Mouse (Mus musculus) kidney, postnatal 0 days (tissue): ENCODE results near the gene C8b. TPM values are rescaled to one million over a fixed set of nuclear protein-coding genes. Genes with fewer than 3 reads are reported as not detected.

ENCODE experiments used
- ATAC-seq: fragments of 200-750 bp; cut with Nextera tagmentation; replicated peaks from 2 replicates; pipeline ENCODE4 v1.8.0; 2017; ENCODE audit warnings: low read depth, moderate number of reproducible peaks, moderate TSS enrichment, moderate library complexity; ENCODE audit not compliant: low FRiP score
- DNase-seq: peaks from one replicate; pipeline ENCODE4 v3.0.0-alpha.2; 2016; ENCODE audit warnings: low spot score
- H3K27ac ChIP-seq: fragments of 300-500 bp; sonication (generic); 2 replicates; pipeline ENCODE4 v1.5.1; 2014; ENCODE audit warnings: mild to moderate bottlenecking
- H3K27me3 ChIP-seq: fragments of 300-500 bp; sonication (generic); 2 replicates; pipeline ENCODE4 v1.6.1; 2014; ENCODE audit warnings: low read length, mixed read lengths; ENCODE audit not compliant: insufficient read depth
- H3K36me3 ChIP-seq: fragments of 300-500 bp; sonication (generic); 2 replicates; pipeline ENCODE4 v1.6.1; 2014; ENCODE audit warnings: low read length, mixed read lengths; ENCODE audit not compliant: insufficient read depth
- H3K4me1 ChIP-seq: fragments of 300-500 bp; sonication (generic); replicated peaks from 2 replicates; pipeline ENCODE4 v1.6.1; 2014; ENCODE audit warnings: antibody characterized with exemption, low read length, mixed read lengths; ENCODE audit not compliant: insufficient read depth
- H3K4me2 ChIP-seq: fragments of 300-500 bp; sonication (generic); 2 replicates; pipeline ENCODE4 v1.6.1; 2014; ENCODE audit warnings: mild to moderate bottlenecking, low read length, moderate library complexity, mixed read lengths
- H3K4me3 ChIP-seq: fragments of 300-500 bp; sonication (generic); replicated peaks from 2 replicates; pipeline ENCODE4 v1.5.1; 2014; ENCODE audit warnings: low read depth, low read length
- H3K9ac ChIP-seq: fragments of 300-500 bp; sonication (generic); 2 replicates; pipeline ENCODE4 v1.6.1; 2014; ENCODE audit warnings: low read depth, low read length
- H3K9me3 ChIP-seq: fragments of 300-500 bp; sonication (generic); replicated peaks from 2 replicates; pipeline ENCODE4 v1.6.1; 2016; ENCODE audit warnings: low read length, inconsistent platforms, mixed read lengths
- CTCF ChIP-seq: IDR thresholded peaks from 2 replicates; pipeline ENCODE4 v1.5.1; 2016; ENCODE audit warnings: antibody characterized with exemption, low read depth, mild to moderate bottlenecking, moderate library complexity
- WGBS: fragments of 180-500 bp; shearing (Covaris S2); extraction: QIAGEN DNeasy Blood & Tissue Kit; methylation state at CpG from one replicate; pipeline ENCODE4 v1.1.7; 2014; 5-methylcytosine and 5-hydroxymethylcytosine counted together
- polyA plus RNA-seq: library from polyadenylated mRNA; unstranded; fragments of >200 nt; fragmentation: Nextera tagmentation; extraction: Ambion mirVana; gene quantifications from 2 replicates; pipeline ENCODE4 v1.2.1, GENCODE M21; 2015

The C8b gene
- polyA plus RNA-seq, 1 experiment from 2014 or later: not detected

GRCm38 (mm10) chr4:104838342-104838741 lies 72.2 kb downstream of the C8b start:
- no peak for TF ChIP-seq CTCF
- DNase-seq: no peak
- no peaks in the 10 kb centered on the region for H3K27me3 ChIP-seq
- 70% methylated on average over 2 of the region's 2 CpGs for WGBS
- no peak overlapping the region for H3K4me2 ChIP-seq
- H3K4me1 ChIP-seq: no peaks in the 10 kb centered on the region
- no peaks in the 10 kb centered on the region for H3K9me3 ChIP-seq
- H3K27ac ChIP-seq: no peak overlapping the region
- no peak overlapping the region for H3K4me3 ChIP-seq
- no peak overlapping the region for H3K9ac ChIP-seq
- no peaks in the 10 kb centered on the region for H3K36me3 ChIP-seq
- ATAC-seq: no peak

- WGBS: 78% methylated on average over 5 of the region's 5 CpGs
- TF ChIP-seq CTCF: no peak
- no peak overlapping the region for H3K4me2 ChIP-seq
- ATAC-seq (no peak), DNase-seq (no peak)
- H3K4me3 ChIP-seq: no peak overlapping the region
- H3K4me1 ChIP-seq: no peaks in the 10 kb centered on the region
- H3K27ac ChIP-seq: no peak overlapping the region
- no peak overlapping the region for H3K9ac ChIP-seq
- no peaks in the 10 kb centered on the region for H3K36me3 ChIP-seq
- H3K9me3 ChIP-seq: no peaks in the 10 kb centered on the region
- no peaks in the 10 kb centered on the region for H3K27me3 ChIP-seq
Observed at GRCm38 (mm10) chr4:104842204-104842603, 76.1 kb downstream of the C8b start.

- Histone ChIP-seq H3K4me3 (no peak overlapping the region), H3K9ac (no peak overlapping the region), H3K27me3 (no peaks in the 10 kb centered on the region), H3K9me3 (no peaks in the 10 kb centered on the region), H3K4me2 (no peak overlapping the region), H3K27ac (no peak overlapping the region), H3K4me1 (no peaks in the 10 kb centered on the region), H3K36me3 (no peaks in the 10 kb centered on the region)
- ATAC-seq (no peak), DNase-seq (no peak)
- WGBS: 54% methylated on average over 4 of the region's 4 CpGs
- no peak for TF ChIP-seq CTCF
Observed at GRCm38 (mm10) chr4:104843546-104843945, 77.4 kb downstream of the C8b start.

Other genes starting within 250 kb of the C8b start
- not detected in 2 replicates for gene Gm17662, start 91.0 kb downstream of the C8b start, polyA plus RNA-seq
- 0.09 and 0.37 TPM in 2 replicates for gene C8a, start 110.1 kb downstream of the C8b start, polyA plus RNA-seq
- gene Fyb2, start 147.1 kb downstream of the C8b start, polyA plus RNA-seq: 0.87 and 1.0 TPM in 2 replicates